Mouse (Mus musculus) cerebellum, adult 2 months (tissue): ENCODE measurements around the gene Pnkp.

ENCODE experiments used
- CTCF ChIP-seq: fragments of 200-500 bp; IDR thresholded peaks from 2 replicates; pipeline ENCODE4 v1.5.1; 2011; ENCODE audit warnings: low read depth, mild to moderate bottlenecking, control low read depth, low read length, moderate library complexity, borderline replicate concordance; ENCODE audit not compliant: insufficient read depth
- POLR2A ChIP-seq: fragments of 200-500 bp; IDR thresholded peaks from 2 replicates; pipeline ENCODE4 v1.6.1; 2011; ENCODE audit warnings: low read length, control low read depth, borderline replicate concordance; ENCODE audit not compliant: insufficient read depth

DNA sequence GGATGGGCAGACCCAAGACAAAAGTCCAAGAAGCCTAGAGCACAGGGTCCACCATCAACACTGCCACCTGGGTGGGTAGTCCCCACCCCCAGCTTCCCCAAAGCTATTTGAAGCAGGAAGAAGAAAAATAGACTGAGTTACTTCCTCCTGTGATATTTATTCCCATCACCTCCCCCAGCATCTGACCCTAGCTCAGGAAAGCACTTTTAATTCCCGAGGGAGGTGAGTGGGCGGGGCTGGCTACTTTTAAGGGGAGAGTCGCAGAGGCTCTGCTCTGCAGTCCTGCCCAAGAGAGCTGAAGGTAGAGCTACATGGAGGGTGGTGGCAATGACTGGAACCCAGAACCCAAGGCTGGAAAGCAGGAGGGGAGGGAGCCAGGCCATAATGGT lies 20.9 kb upstream of the Pnkp start:
- no peak for TF ChIP-seq POLR2A
- no peak for TF ChIP-seq CTCF
